Mouse (Mus musculus): ENCODE data around the gene Frk. TPM values are rescaled to one million over a fixed set of nuclear protein-coding genes. Genes with fewer than 3 reads are reported as not detected.
"Not testable (repeated sequence)": the region's sequence is repeated elsewhere in the genome, so short reads cannot be mapped to it uniquely, and the experiment has no call there.

Frk gene
- polyA plus RNA-seq, 1 experiment from 2014 or later, result 2.5 TPM

DNA sequence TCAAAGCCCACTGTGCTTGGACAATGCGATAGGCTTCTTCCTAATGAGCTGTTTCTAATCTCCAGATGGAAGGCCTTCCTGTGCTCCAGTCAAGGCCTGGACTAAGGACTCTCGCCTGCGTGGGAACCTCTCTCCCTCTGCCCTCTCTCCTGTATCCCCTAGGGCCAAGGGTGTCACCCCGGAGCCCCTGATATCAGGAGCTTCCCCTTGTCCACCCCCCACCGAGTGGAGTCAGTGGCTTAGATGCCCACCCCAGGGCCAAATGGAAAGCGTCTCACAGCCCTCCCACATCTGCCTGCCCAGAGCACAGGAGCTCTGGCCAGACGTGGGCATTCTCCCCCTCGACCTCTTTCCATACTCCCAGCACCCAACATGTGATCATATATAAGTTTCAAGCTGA lies 137.3 kb downstream of the Frk start:
- not testable (repeated sequence) for H3K4me3 ChIP-seq; H3K4me2 ChIP-seq (replicated peaks); H3K9me3 ChIP-seq; H3K36me3 ChIP-seq; H3K27ac ChIP-seq (replicated peaks); H3K9ac ChIP-seq (replicated peaks); H3K4me1 ChIP-seq; ATAC-seq (ENCODE audit: low FRiP score, low read depth); H3K27me3 ChIP-seq
- 88% methylated on average over 8 of the region's 8 CpGs for WGBS

DNA sequence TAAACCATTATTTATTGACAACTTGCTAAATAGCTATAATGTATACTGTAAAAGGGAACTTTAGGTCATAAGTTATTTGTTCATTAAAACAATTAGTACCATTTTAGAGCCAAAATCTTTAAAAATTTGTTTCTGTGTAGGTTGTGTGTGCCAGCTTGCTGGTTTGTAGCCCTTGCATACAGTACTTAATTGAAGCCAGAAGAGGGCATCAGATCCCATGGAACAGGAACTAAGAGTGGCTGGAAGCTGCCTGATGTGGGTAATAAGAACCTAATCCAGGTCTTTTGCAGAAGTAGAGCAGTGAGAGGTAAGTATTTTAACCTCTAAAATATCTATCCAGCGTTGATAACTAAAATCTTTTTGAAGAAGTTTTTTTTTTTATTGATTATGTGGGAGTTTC lies 155.0 kb downstream of the Frk start:
- WGBS, result 74% methylated on average over 1 of the region's 1 CpGs
- no peak for ATAC-seq (ENCODE audit: low FRiP score, low read depth)
- Histone ChIP-seq H3K36me3 (no peaks in the 10 kb centered on the region), H3K9ac (replicated peaks) (no peak overlapping the region), H3K4me2 (replicated peaks) (no peak overlapping the region), H3K4me3 (no peak overlapping the region), H3K9me3 (no peaks in the 10 kb centered on the region), H3K4me1 (no peaks in the 10 kb centered on the region), H3K27ac (replicated peaks) (no peak overlapping the region), H3K27me3 (no peaks in the 10 kb centered on the region)

Other genes starting within 250 kb of the Frk start
- gene Tspyl1, start 201.2 kb upstream of the Frk start, polyA plus RNA-seq (2016; fragmentation: Nextera tagmentation; extraction: Ambion mirVana), result 116 and 119 TPM in 2 replicates
- gene Tspyl4, start 186.0 kb upstream of the Frk start, polyA plus RNA-seq (2016; fragmentation: Nextera tagmentation; extraction: Ambion mirVana), result 120 and 126 TPM in 2 replicates
- gene Col10a1, start 93.4 kb upstream of the Frk start, polyA plus RNA-seq (2016; fragmentation: Nextera tagmentation; extraction: Ambion mirVana), result 0.10 and 0.12 TPM in 2 replicates
- 4.8 and 5.0 TPM in 2 replicates for gene Nt5dc1, start 64.8 kb upstream of the Frk start, polyA plus RNA-seq (2016; fragmentation: Nextera tagmentation; extraction: Ambion mirVana)